ENCODE assay signal across 7 mouse cellular contexts in genomic region chr3:62338044-62338443, GRCm38 (mm10). TPM values are rescaled to one million over a fixed set of nuclear protein-coding genes. Genes with fewer than 3 reads are reported as not detected.
A peak's percentile ranks its signal among the peaks of the same experiment; 100 is the strongest.
DNase-seq lines count a peak whose midpoint lies in the region; ATAC-seq and TF ChIP-seq lines count a peak whose summit lies in the region.

Gene Arhgef26, plus strand, starts transcription at chr3:62338344.

- no peak for TF ChIP-seq CTCF in olfactory bulb, adult 2 months (IDR thresholded peaks at IDR 0.05; ENCODE audit: insufficient read depth, low read depth, low read length)

- intact Hi-C loops in left cerebral cortex, postnatal 36 days (cut with DNase I) = loop anchor here (5.0 kb wide), 1 partner anchor 116 kb away; no protein-coding TSS in a partner anchor
- intact Hi-C loops in gastrocnemius, postnatal 14 days (cut with DNase I; ENCODE audit: low total_unique reads) = no loop called here

- peak within 1 kb of the TSS; percentile 86 for H3K9ac ChIP-seq in lung, embryonic 16.5 days (ENCODE audit: low read length)
- H3K9ac ChIP-seq in forebrain, embryonic 16.5 days (replicated peaks; ENCODE audit: low read depth, low read length) = peak within 1 kb of the TSS; percentile 81

- peak within 1 kb of the TSS; percentile 93 for H3K27ac ChIP-seq in lung, embryonic 16.5 days (ENCODE audit: low read length)
- peak within 1 kb of the TSS; percentile 63 for H3K27ac ChIP-seq in forebrain, embryonic 16.5 days (ENCODE audit: low read length)
- H3K27ac ChIP-seq in olfactory bulb, adult 2 months (ENCODE audit: insufficient read depth, low read depth, low read length) = no peak within 1 kb of the TSS

- H3K27me3 ChIP-seq in lung, embryonic 16.5 days (ENCODE audit: control insufficient read depth, insufficient read depth, low read depth, low read length) = no peaks in the 10 kb centered on the region
- H3K27me3 ChIP-seq in forebrain, embryonic 16.5 days (replicated peaks; ENCODE audit: control insufficient read depth, insufficient read depth, low read length) = no peaks in the 10 kb centered on the region

- DNase-seq in lung, postnatal 10 days = no peak
- no peak for DNase-seq in left cerebral cortex, postnatal 36 days (ENCODE audit: low spot score in 2 of 2)
- DNase-seq in gastrocnemius, postnatal 14 days = no peak
- no peak for DNase-seq in cerebellum, postnatal 10 days

- H3K4me1 ChIP-seq in lung, embryonic 16.5 days (replicated peaks; ENCODE audit: control insufficient read depth, insufficient read depth, low read length) = peaks cover 16% of the 10 kb centered on the region; the same call in 1 of the 2 replicates
- peaks cover 13% of the 10 kb centered on the region for H3K4me1 ChIP-seq in forebrain, embryonic 16.5 days (replicated peaks; ENCODE audit: control insufficient read depth, insufficient read depth, low read length)
- peaks cover 9% of the 10 kb centered on the region; the same call in 1 of the 2 replicates for H3K4me1 ChIP-seq in olfactory bulb, adult 2 months (ENCODE audit: control insufficient read depth, insufficient read depth, low read length)

- peak within 1 kb of the TSS; percentile 77 for H3K4me3 ChIP-seq in lung, embryonic 16.5 days (ENCODE audit: low read length)
- H3K4me3 ChIP-seq in forebrain, embryonic 16.5 days (replicated peaks; ENCODE audit: low read length) = peak within 1 kb of the TSS; percentile 88
- peak within 1 kb of the TSS; percentile 64 for H3K4me3 ChIP-seq in olfactory bulb, adult 2 months (ENCODE audit: insufficient read depth, low read depth, low read length)

- no peaks in the 10 kb centered on the region for H3K36me3 ChIP-seq in lung, embryonic 16.5 days (ENCODE audit: control insufficient read depth, insufficient read depth, low read length)
- no peaks in the 10 kb centered on the region for H3K36me3 ChIP-seq in forebrain, embryonic 16.5 days (ENCODE audit: control insufficient read depth, insufficient read depth)

- H3K9me3 ChIP-seq in lung, embryonic 16.5 days (ENCODE audit: control insufficient read depth, low read length) = no peaks in the 10 kb centered on the region
- H3K9me3 ChIP-seq in forebrain, embryonic 16.5 days (ENCODE audit: control insufficient read depth, low read length) = no peaks in the 10 kb centered on the region

- H3K4me2 ChIP-seq in lung, embryonic 16.5 days (ENCODE audit: low read depth, low read length) = peak within 1 kb of the TSS; percentile 69
- H3K4me2 ChIP-seq in forebrain, embryonic 16.5 days (ENCODE audit: low read length) = peak within 1 kb of the TSS; percentile 86

- no peak for ATAC-seq in lung, embryonic 16.5 days (ENCODE audit: low read depth)
- no peak for ATAC-seq in forebrain, embryonic 16.5 days

- WGBS in lung, embryonic 16.5 days = 78% methylated on average over 3 of the region's 3 CpGs
- WGBS in forebrain, embryonic 16.5 days = 87% methylated on average over 3 of the region's 3 CpGs
- WGBS in olfactory bulb, adult 2 months = 90% methylated on average over 3 of the region's 3 CpGs

- no peak for TF ChIP-seq POLR2A in olfactory bulb, adult 2 months (IDR thresholded peaks at IDR 0.05; ENCODE audit: insufficient read depth, low read depth, low read length)

RNA-seq across cellular contexts. Expression of gene Arhgef26, which starts in this region (rescaled TPM):
- 19.6 and 20.9 TPM in 2 replicates for polyA plus RNA-seq in lung, embryonic 16.5 days (2015; fragmentation: Nextera tagmentation; extraction: Ambion mirVana)
- polyA plus RNA-seq in forebrain, embryonic 16.5 days (2015; fragmentation: Nextera tagmentation; extraction: Ambion mirVana) = 15.6 and 18.1 TPM in 2 replicates
- 10 to 100 TPM; 21.1 to 21.5 TPM for total RNA-seq in left cerebral cortex, postnatal 36 days (2021)
- polyA plus RNA-seq in olfactory bulb, adult 2 months (2012; ENCODE audit: insufficient read depth, insufficient read length, low replicate concordance, missing spikeins) = not detected in 2 replicates
- total RNA-seq in gastrocnemius, postnatal 14 days (2021) = 1 to 10 TPM; 3.1 to 3.7 TPM

Comparison
In these comparisons a context has a peak if more than half of its experiments do, and no peak if none do; other contexts are left out.
1. RNA of gene Arhgef26 (total RNA-seq): 21.1 to 21.5 TPM in left cerebral cortex, postnatal 36 days; 3.1 to 3.7 TPM in gastrocnemius, postnatal 14 days; every median in the first group is over 4 times any median in the second.
2. RNA of gene Arhgef26 (polyA plus RNA-seq): 19.6 to 20.9 TPM in lung, embryonic 16.5 days and 15.6 to 18.1 TPM in forebrain, embryonic 16.5 days; not detected in olfactory bulb, adult 2 months; every median in the first group is over 10 times any median in the second.
3. Peak in every context shown above with its lines, with median percentiles within 50 percentile points of each other: H3K4me3 ChIP-seq.